Mouse (Mus musculus) heart, embryonic 15.5 days (tissue): Measurements from ENCODE around the gene Mgmt. TPM values are rescaled to one million over a fixed set of nuclear protein-coding genes. Genes with fewer than 3 reads are reported as not detected.

ENCODE experiments used
- ATAC-seq: fragments of 200-750 bp; cut with Nextera tagmentation; replicated peaks from 2 replicates; pipeline ENCODE4 v1.8.0; 2017; ENCODE audit warnings: low read depth, moderate TSS enrichment; ENCODE audit not compliant: insufficient number of reproducible peaks, insufficient read depth, low FRiP score
- H3K27ac ChIP-seq: fragments of 300-500 bp; sonication (generic); 2 replicates; pipeline ENCODE4 v1.5.1; 2015; ENCODE audit warnings: mild to moderate bottlenecking, inconsistent platforms
- H3K27me3 ChIP-seq: fragments of 300-500 bp; sonication (generic); 2 replicates; pipeline ENCODE4 v1.6.1; 2015; ENCODE audit warnings: inconsistent platforms
- H3K36me3 ChIP-seq: fragments of 300-500 bp; sonication (generic); 2 replicates; pipeline ENCODE4 v1.6.1; 2015; ENCODE audit warnings: mild to moderate bottlenecking, inconsistent platforms
- H3K4me1 ChIP-seq: fragments of 300-500 bp; sonication (generic); replicated peaks from 2 replicates; pipeline ENCODE4 v1.6.1; 2015; ENCODE audit warnings: inconsistent platforms
- H3K4me2 ChIP-seq: fragments of 300-500 bp; sonication (generic); 2 replicates; pipeline ENCODE4 v1.6.1; 2015; ENCODE audit warnings: inconsistent platforms, mild to moderate bottlenecking, moderate library complexity
- H3K4me3 ChIP-seq: fragments of 300-500 bp; sonication (generic); 2 replicates; pipeline ENCODE4 v1.5.1; 2015; ENCODE audit warnings: mild to moderate bottlenecking, inconsistent platforms
- H3K9ac ChIP-seq: fragments of 300-500 bp; sonication (generic); 2 replicates; pipeline ENCODE4 v1.6.1; 2015; ENCODE audit warnings: mild to moderate bottlenecking, inconsistent platforms
- H3K9me3 ChIP-seq: fragments of 300-500 bp; sonication (generic); replicated peaks from 2 replicates; pipeline ENCODE4 v1.6.1; 2016; ENCODE audit warnings: inconsistent platforms
- WGBS: fragments of 180-500 bp; shearing (Covaris S2); methylation state at CpG from one replicate; pipeline ENCODE4 v1.1.7; 2015; ENCODE audit warnings: mixed read lengths; 5-methylcytosine and 5-hydroxymethylcytosine counted together
- polyA plus RNA-seq: library from polyadenylated mRNA; unstranded; fragments of >200 nt; fragmentation: Nextera tagmentation; extraction: Ambion mirVana; gene quantifications from 2 replicates; pipeline ENCODE4 v1.2.1, GENCODE M21; 2015

Mgmt gene
- 6.3 and 7.3 TPM in 2 replicates for polyA plus RNA-seq

GRCm38 (mm10) chr7:136894106-136894986 lies at the start of gene Mgmt:
Gene Mgmt (plus strand): TSS chr7:136894614.
- 12% methylated on average over 33 of the region's 33 CpGs for WGBS
- H3K4me3 ChIP-seq = peak within 1 kb of the TSS; percentile 45
- H3K27ac ChIP-seq = peak within 1 kb of the TSS; percentile 48
- no peaks in the 10 kb centered on the region for H3K9me3 ChIP-seq
- peak within 1 kb of the TSS; percentile 53 for H3K9ac ChIP-seq
- H3K4me1 ChIP-seq = peaks cover 24% of the 10 kb centered on the region
- no peaks in the 10 kb centered on the region for H3K27me3 ChIP-seq
- H3K4me2 ChIP-seq = peak within 1 kb of the TSS; percentile 59
- peak; percentile 99 for ATAC-seq
- no peaks in the 10 kb centered on the region for H3K36me3 ChIP-seq

DNA sequence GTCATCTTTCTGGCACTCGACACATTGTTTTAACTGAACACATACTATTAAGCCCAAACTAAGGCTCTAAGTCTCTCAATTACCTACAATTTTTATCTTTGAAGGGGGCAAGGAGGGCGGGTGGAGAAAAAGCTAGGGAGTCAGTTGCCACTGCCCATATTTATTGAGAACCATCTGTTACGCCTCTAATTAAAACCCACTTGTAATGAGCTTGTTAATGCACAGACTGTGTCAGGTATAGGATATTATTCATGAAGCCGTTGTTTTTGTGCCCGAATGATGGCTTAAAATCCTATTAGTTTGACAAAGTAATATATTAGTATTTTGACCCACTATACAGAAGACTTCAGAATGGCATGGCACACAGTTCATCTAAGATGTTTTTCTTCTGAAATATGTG lies 49.6 kb upstream of the Mgmt start:
- Histone ChIP-seq H3K4me3 (no peak overlapping the region), H3K9me3 (no peaks in the 10 kb centered on the region), H3K9ac (no peak overlapping the region), H3K27me3 (no peaks in the 10 kb centered on the region; the same call in 1 of the 2 replicates), H3K4me2 (no peak overlapping the region), H3K36me3 (no peaks in the 10 kb centered on the region), H3K27ac (0 out of 2 replicates have a peak overlapping the region, but pooled peaks have one; percentile 20), H3K4me1 (peaks cover 14% of the 10 kb centered on the region)
- WGBS = 71% methylated on average over 5 of the region's 5 CpGs
- no peak for ATAC-seq

DNA sequence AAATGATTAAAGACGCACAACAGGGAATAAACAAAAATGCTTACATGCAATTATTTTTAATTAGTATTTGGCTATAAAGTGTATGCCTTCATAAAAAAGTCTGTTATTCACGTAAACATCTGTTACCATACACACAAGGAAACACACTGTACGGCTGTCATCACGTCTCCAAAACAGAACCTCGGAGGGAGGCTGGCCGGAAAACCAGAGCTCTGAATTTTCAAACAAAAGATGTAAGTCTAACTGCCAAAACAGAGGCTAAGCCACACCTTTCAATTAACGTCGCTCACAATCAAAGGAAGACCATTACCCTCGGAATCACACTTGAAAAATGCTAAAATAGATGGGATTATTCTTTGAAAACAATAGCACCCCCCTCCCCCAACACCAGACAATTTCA lies 49.1 kb upstream of the Mgmt start:
- Histone ChIP-seq H3K4me2 (no peak overlapping the region), H3K9me3 (no peaks in the 10 kb centered on the region), H3K27me3 (no peaks in the 10 kb centered on the region; the same call in 1 of the 2 replicates), H3K36me3 (no peaks in the 10 kb centered on the region), H3K27ac (no peak overlapping the region), H3K4me1 (peaks cover 16% of the 10 kb centered on the region), H3K4me3 (no peak overlapping the region), H3K9ac (no peak overlapping the region)
- 55% methylated on average over 9 of the region's 9 CpGs for WGBS
- no peak for ATAC-seq

DNA sequence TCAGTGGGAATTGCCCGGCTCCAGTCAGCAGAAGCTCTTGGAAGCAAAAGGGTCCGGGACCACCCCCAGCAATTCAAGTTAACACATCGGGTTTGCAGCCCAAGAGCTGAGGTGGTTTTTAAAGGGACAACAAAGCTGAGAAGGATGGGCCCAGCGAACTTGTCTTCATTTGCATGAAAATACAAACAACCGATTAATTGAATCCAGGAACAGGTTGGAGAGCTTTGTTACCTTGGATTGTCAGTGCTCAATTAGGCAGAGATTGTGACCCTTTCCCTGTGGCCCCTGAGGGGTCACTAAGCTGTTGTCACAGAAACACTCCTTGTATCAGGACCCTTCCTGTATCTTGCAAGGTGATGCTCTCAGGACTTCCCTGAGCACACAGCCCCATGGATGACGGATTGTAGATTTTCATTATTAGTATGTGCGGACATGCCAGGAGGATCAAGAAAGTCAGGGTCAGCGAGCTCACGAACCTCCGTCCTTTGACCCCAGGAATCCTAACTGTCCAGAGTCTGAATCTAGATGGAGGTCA lies 48.3 kb upstream of the Mgmt start:
- Histone ChIP-seq H3K9ac (no peak overlapping the region), H3K4me3 (no peak overlapping the region), H3K27me3 (no peaks in the 10 kb centered on the region; the same call in 1 of the 2 replicates), H3K27ac (no peak overlapping the region), H3K4me2 (no peak overlapping the region), H3K36me3 (no peaks in the 10 kb centered on the region), H3K9me3 (no peaks in the 10 kb centered on the region), H3K4me1 (peaks cover 20% of the 10 kb centered on the region)
- 75% methylated on average over 10 of the region's 10 CpGs for WGBS
- no peak for ATAC-seq

DNA sequence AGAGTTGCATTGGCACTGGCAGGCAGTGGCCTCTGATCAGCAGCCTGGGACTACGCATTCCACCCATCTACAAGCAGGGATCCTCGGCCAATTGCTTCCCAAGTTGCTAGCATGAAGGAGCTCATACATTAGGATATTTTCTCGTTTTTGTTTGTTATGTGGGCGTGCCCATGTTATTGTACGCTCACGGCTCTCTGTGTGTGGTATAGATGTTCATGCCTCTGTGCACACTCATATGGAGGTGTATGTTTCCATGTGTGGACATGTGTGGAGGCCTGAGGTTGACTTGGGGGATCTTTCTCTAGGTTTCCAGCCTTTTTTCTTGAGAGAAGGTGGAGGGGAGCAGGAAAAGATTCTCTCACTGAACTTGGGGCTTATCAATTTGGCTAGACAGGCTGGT lies 46.8 kb upstream of the Mgmt start:
- WGBS = 86% methylated on average over 6 of the region's 6 CpGs
- H3K27ac ChIP-seq = no peak overlapping the region
- H3K4me2 ChIP-seq = no peak overlapping the region
- ATAC-seq = no peak
- H3K4me3 ChIP-seq = no peak overlapping the region
- no peak overlapping the region for H3K9ac ChIP-seq
- H3K36me3 ChIP-seq = no peaks in the 10 kb centered on the region
- H3K9me3 ChIP-seq = no peaks in the 10 kb centered on the region
- no peaks in the 10 kb centered on the region; the same call in 1 of the 2 replicates for H3K27me3 ChIP-seq
- H3K4me1 ChIP-seq = peaks cover 22% of the 10 kb centered on the region

GRCm38 (mm10) chr7:136848761-136849160 lies 45.7 kb upstream of the Mgmt start:
- ATAC-seq = no peak
- no peak overlapping the region for H3K27ac ChIP-seq
- H3K9ac ChIP-seq = no peak overlapping the region
- 76% methylated on average over 8 of the region's 8 CpGs for WGBS
- no peaks in the 10 kb centered on the region; the same call in 1 of the 2 replicates for H3K27me3 ChIP-seq
- no peaks in the 10 kb centered on the region for H3K36me3 ChIP-seq
- no peak overlapping the region for H3K4me3 ChIP-seq
- peaks cover 19% of the 10 kb centered on the region for H3K4me1 ChIP-seq
- H3K9me3 ChIP-seq = no peaks in the 10 kb centered on the region
- no peak overlapping the region for H3K4me2 ChIP-seq

DNA sequence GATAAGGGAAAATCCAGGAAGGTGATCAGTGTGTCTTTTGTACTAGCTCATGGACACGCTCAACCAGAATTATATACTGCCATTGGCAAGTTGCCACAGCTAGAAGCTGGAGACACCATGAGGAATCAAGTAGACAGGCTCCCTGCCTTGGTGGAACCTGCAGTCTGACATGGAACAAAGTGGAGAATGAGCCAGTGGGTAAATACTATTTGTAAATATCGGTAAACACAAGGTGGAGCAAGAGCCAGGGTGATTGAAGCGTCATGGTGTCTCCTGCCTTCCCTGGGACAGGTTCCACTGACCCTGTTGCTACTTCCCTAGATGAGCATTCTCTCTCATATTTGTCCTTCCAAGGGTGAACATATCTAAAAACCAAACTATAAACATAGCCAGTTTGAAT lies 44.6 kb upstream of the Mgmt start:
- Histone ChIP-seq H3K27ac (peak overlapping the region; percentile 56), H3K4me2 (no peak overlapping the region), H3K4me3 (no peak overlapping the region), H3K9ac (no peak overlapping the region), H3K27me3 (no peaks in the 10 kb centered on the region; the same call in 1 of the 2 replicates), H3K36me3 (no peaks in the 10 kb centered on the region), H3K4me1 (peaks cover 12% of the 10 kb centered on the region), H3K9me3 (no peaks in the 10 kb centered on the region)
- 81% methylated on average over 3 of the region's 3 CpGs for WGBS
- ATAC-seq = no peak

DNA sequence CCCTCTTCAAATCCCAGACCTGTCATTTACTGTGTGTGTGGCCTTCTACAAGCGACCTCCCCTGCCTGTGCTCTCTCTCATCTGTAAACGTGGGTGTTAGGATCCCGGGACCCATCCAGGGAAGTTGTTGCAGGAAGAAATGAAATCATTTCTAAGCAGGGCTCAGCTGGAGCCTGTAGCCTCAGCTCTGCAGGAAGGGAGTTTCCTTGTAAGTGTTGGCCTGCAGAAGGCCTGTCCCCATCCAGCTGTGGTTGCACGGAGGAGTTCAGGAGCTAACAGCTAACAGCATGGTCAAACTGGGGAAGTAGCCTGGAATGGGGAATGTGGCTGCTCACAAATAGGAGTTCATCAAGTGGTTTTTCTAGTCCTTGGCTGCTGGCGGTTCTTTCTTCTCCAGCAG lies 44.1 kb upstream of the Mgmt start:
- H3K4me1 ChIP-seq = peaks cover 12% of the 10 kb centered on the region
- no peaks in the 10 kb centered on the region for H3K9me3 ChIP-seq
- H3K9ac ChIP-seq = no peak overlapping the region
- peak overlapping the region; percentile 56 for H3K27ac ChIP-seq
- no peaks in the 10 kb centered on the region for H3K27me3 ChIP-seq
- no peaks in the 10 kb centered on the region for H3K36me3 ChIP-seq
- no peak overlapping the region for H3K4me3 ChIP-seq
- no peak overlapping the region for H3K4me2 ChIP-seq
- ATAC-seq = 0 out of 2 replicates have a peak, but pooled peaks have one; percentile 31
- 48% methylated on average over 5 of the region's 5 CpGs for WGBS

- H3K27me3 ChIP-seq = no peaks in the 10 kb centered on the region
- H3K9me3 ChIP-seq = no peaks in the 10 kb centered on the region
- peaks cover 12% of the 10 kb centered on the region for H3K4me1 ChIP-seq
- H3K4me2 ChIP-seq = no peak overlapping the region
- no peak for ATAC-seq
- 48% methylated on average over 8 of the region's 8 CpGs for WGBS
- H3K27ac ChIP-seq = no peak overlapping the region
- H3K4me3 ChIP-seq = no peak overlapping the region
- no peak overlapping the region for H3K9ac ChIP-seq
- no peaks in the 10 kb centered on the region for H3K36me3 ChIP-seq
These were observed 42.5 kb upstream of the Mgmt start for GRCm38 (mm10) chr7:136851946-136852345.

DNA sequence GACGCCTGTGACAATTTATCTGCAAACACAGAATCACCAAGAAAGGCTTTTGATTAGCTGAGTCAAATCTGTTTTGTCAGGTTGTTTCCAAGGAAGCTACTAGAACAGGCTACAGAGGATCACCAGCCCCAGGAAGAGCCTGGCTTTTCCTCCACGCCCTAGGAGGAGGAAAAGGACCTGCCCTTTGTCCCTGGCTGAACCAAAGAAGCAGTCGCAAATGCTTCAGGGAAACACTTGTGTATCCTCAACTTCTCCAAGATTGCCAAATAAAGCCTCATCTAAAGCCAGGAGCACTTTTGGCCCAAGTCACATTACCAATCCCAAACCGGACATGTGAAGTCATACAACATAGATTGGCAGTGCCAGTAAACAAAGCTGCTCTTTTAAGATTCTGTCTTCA lies 41.7 kb upstream of the Mgmt start:
- Histone ChIP-seq H3K4me3 (no peak overlapping the region), H3K9me3 (no peaks in the 10 kb centered on the region), H3K4me2 (no peak overlapping the region), H3K9ac (no peak overlapping the region), H3K27ac (peak overlapping the region; percentile 38; the same call in 1 of the 2 replicates), H3K4me1 (peaks cover 12% of the 10 kb centered on the region), H3K27me3 (no peaks in the 10 kb centered on the region), H3K36me3 (no peaks in the 10 kb centered on the region)
- 56% methylated on average over 4 of the region's 4 CpGs for WGBS
- ATAC-seq = no peak

DNA sequence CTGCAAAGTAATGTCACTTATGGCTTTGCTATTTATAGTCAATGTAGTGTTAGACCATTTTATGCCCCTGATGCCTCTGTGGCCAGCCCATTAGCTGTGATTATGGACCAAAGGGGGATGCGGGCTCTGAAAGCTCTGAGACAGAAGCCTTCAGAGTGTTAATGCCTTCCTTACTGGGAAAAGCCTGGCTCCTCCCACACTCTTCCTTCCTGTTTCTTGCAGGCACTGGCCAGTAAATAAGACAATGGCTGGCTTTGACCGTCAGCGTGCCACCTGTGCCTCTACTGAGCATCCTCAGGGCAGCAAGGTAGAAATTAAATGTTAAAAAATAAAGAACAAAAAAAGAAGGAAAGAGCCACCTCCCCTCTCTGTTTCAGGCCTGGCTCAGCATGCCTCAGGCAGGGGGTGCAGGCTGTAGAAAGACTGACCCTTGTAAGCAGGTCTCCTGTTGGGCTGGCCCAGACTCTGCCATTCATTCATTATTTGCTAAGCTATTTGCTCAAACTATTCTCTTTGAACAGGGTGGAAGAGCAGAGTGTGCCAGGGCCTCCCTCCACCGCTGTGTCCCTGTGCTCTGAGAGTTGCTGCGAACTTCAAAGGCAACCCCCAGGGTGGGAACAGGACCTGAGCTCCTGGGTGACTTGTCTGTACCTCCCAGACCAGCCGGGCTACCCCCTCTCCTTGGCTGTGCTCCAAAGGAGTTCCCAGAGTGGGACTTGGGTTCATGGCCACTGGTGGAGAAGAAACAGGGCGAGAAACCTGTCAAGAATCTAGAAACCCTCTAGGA lies 29.5 kb upstream of the Mgmt start:
- Histone ChIP-seq H3K4me2 (no peak overlapping the region), H3K4me1 (peaks cover 13% of the 10 kb centered on the region), H3K27me3 (no peaks in the 10 kb centered on the region), H3K9ac (no peak overlapping the region), H3K36me3 (no peaks in the 10 kb centered on the region), H3K27ac (no peak overlapping the region), H3K9me3 (no peaks in the 10 kb centered on the region), H3K4me3 (no peak overlapping the region)
- ATAC-seq = no peak
- WGBS = 44% methylated on average over 7 of the region's 7 CpGs
